Mouse (Mus musculus) cerebellum, adult 2 months (tissue): ENCODE measurements around the gene Rapgef6. TPM values are rescaled to one million over a fixed set of nuclear protein-coding genes. Genes with fewer than 3 reads are reported as not detected.

ENCODE experiments used
- DNase-seq, 2 experiments: peaks; one replicate each; pipeline ENCODE4 v3.0.0; 2021
- H3K27ac ChIP-seq: fragments of 200-500 bp; 2 replicates; pipeline ENCODE4 v1.5.1; 2012; ENCODE audit warnings: low read length, control low read depth, inconsistent platforms; ENCODE audit not compliant: insufficient read depth
- H3K27me3 ChIP-seq: fragments of 200-500 bp; 2 replicates; pipeline ENCODE4 v1.6.1; 2012; ENCODE audit warnings: inconsistent platforms, mild to moderate bottlenecking, low read length, moderate library complexity; ENCODE audit not compliant: control insufficient read depth, insufficient read depth
- H3K4me1 ChIP-seq: fragments of 200-500 bp; 2 replicates; pipeline ENCODE4 v1.6.1; 2011; ENCODE audit warnings: low read length; ENCODE audit not compliant: control insufficient read depth, insufficient read depth
- H3K4me3 ChIP-seq: fragments of 200-500 bp; replicated peaks from 2 replicates; pipeline ENCODE3; 2011; ENCODE audit warnings: mild to moderate bottlenecking, low read depth, low read length, control low read depth; ENCODE audit not compliant: insufficient read depth
- CTCF ChIP-seq: fragments of 200-500 bp; IDR thresholded peaks from 2 replicates; pipeline ENCODE4 v1.5.1; 2011; ENCODE audit warnings: low read depth, mild to moderate bottlenecking, control low read depth, low read length, moderate library complexity, borderline replicate concordance; ENCODE audit not compliant: insufficient read depth
- POLR2A ChIP-seq: fragments of 200-500 bp; IDR thresholded peaks from 2 replicates; pipeline ENCODE4 v1.6.1; 2011; ENCODE audit warnings: low read length, control low read depth, borderline replicate concordance; ENCODE audit not compliant: insufficient read depth
- WGBS: fragments of 180-500 bp; shearing (Covaris S2); methylation state at CpG from one replicate; pipeline ENCODE4 v1.1.7; 2018; 5-methylcytosine and 5-hydroxymethylcytosine counted together
- polyA plus RNA-seq: library from polyadenylated mRNA; depleted of rRNA; stranded (reverse); fragments of >200 nt; gene quantifications from 2 replicates; pipeline ENCODE4 v1.2.3, GENCODE M21; 2012; rRNA removed

Gene Rapgef6
- polyA plus RNA-seq, 1 experiment = 24.2 TPM

DNA sequence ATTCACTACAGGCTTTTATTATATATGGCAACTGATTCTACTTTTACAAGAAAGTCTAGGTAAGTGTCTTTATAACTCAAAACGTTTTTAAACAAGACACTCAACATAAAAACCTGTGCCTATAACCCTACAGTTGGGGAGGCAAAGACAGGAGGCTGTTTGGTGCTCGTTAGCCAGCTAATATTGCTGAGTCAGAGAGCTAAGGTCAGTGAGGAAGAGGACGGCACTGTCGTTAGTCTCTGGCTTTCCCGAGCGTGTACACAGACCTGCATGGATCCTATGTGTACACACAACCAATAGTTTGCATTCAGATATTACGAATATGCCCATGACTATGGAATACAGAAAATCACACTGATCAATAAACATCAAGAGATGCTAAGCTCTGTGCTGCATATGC, 208.7 kb downstream of the Rapgef6 start:
- H3K27ac ChIP-seq = no peak overlapping the region
- 92% methylated on average over 7 of the region's 7 CpGs for WGBS
- no peaks in the 10 kb centered on the region for H3K27me3 ChIP-seq
- no peak overlapping the region for H3K4me3 ChIP-seq
- TF ChIP-seq CTCF = no peak
- TF ChIP-seq POLR2A = no peak
- H3K4me1 ChIP-seq = peaks cover 3% of the 10 kb centered on the region; the same call in 1 of the 2 replicates
- no peak for DNase-seq

DNA sequence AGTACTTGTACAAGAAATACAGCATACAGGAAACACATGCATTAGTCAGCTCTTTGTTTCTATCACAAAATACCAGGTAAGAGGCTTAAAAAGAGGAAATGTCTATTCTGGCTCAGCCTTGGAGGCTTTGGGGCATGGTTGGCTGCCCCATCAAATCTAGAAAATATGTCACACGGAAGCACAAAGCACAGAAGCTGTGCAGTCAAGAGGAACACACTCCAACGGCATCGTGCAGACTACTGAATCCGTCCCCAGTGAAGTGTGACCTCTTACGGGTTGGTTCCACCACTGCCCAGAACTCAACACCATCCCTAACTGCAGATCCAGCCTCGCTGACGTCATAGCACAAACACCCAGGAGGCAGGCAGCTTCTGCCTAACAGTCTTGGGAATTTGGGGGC, 210.9 kb downstream of the Rapgef6 start:
- no peaks in the 10 kb centered on the region for H3K27me3 ChIP-seq
- DNase-seq = no peak
- H3K4me1 ChIP-seq = peaks cover 3% of the 10 kb centered on the region; the same call in 1 of the 2 replicates
- no peak overlapping the region for H3K4me3 ChIP-seq
- 38% methylated on average over 7 of the region's 7 CpGs for WGBS
- no peak for TF ChIP-seq CTCF
- no peak for TF ChIP-seq POLR2A
- H3K27ac ChIP-seq = no peak overlapping the region

DNA sequence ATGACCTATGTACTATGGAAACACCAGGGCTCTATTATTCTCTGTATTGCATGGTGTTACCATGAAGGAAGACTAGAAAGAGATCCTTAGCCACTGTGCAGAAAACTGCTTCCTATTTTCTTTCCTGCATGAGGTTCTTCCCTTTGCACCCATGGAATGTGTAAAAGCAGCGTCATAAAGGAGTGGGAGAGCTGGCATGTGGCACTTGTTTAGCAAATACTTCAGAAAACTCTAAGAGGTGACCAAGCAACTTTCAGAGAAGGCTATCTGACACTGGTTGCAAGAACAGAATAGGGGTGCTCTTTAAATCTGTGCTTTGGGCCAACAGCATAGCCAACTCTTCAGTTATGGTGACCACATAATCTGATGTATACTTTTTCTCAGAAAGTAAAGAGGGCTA, 212.5 kb downstream of the Rapgef6 start:
- Histone ChIP-seq H3K27me3 (no peaks in the 10 kb centered on the region), H3K4me3 (no peak overlapping the region), H3K27ac (no peak overlapping the region), H3K4me1 (peaks cover 3% of the 10 kb centered on the region; the same call in 1 of the 2 replicates)
- WGBS = 79% methylated on average over 1 of the region's 1 CpGs
- TF ChIP-seq CTCF = no peak
- no peak for DNase-seq

DNA sequence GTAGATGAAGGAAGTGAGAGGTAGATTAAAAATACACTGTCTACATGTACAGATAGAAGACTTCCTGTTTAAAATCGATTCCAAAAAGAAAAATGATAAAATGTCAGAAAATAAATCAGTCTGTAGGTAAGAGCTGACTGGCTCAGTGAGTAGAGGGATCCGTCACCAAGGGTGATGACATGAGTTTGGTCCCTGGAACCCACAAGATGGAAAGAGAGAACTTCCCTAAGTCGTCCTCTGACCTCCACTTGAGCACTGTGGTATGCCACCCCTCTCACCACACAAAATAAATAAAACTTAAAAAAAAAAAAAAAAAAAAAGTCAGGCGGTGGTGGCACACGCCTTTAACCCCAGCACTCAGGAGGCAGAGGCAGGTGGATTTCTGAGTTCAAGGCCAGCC, 214.3 kb downstream of the Rapgef6 start:
- H3K27ac ChIP-seq = no peak overlapping the region
- TF ChIP-seq POLR2A = no peak
- TF ChIP-seq CTCF = no peak
- peaks cover 3% of the 10 kb centered on the region; the same call in 1 of the 2 replicates for H3K4me1 ChIP-seq
- no peaks in the 10 kb centered on the region for H3K27me3 ChIP-seq
- DNase-seq = no peak
- WGBS = 93% methylated on average over 5 of the region's 5 CpGs
- H3K4me3 ChIP-seq = no peak overlapping the region

DNA sequence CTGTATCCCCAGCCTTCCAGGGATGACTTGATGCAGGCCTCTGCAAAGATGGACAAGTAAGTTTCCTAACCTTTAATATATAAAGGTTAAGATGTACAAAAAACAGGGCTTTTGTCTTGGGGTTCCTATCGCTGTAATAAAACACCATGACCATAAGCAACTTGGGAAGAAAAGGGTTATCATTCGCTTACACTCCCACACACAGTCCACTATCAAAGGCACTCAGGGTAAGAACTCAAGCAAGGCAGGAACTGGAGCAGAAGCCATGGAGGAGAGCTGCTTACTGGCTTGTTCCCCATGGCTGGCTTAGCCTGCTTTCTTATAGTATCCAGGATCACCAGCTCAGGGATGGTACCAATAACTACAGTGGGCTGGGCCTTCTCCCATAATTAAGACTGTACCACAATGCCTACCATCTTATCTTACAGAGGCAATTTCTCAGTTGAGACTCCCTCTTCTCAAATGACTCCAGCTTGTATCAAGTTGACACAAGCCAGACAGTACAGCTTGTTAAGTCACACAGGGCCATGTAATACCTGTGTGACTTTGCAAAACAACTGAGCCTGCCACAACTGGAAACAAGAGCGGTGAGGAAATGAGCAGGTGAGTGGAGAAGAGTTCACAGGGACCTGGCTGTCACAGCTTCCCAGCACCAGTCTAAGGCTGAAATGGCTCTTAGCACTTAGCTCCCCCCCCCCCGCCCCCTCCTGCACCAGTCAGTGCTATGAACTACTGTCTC, 216.5 kb downstream of the Rapgef6 start:
- no peak overlapping the region for H3K27ac ChIP-seq
- no peaks in the 10 kb centered on the region for H3K4me1 ChIP-seq
- H3K27me3 ChIP-seq = no peaks in the 10 kb centered on the region
- DNase-seq = no peak
- H3K4me3 ChIP-seq = no peak overlapping the region
- 96% methylated on average over 4 of the region's 4 CpGs for WGBS
- TF ChIP-seq CTCF = no peak
- no peak for TF ChIP-seq POLR2A

DNA sequence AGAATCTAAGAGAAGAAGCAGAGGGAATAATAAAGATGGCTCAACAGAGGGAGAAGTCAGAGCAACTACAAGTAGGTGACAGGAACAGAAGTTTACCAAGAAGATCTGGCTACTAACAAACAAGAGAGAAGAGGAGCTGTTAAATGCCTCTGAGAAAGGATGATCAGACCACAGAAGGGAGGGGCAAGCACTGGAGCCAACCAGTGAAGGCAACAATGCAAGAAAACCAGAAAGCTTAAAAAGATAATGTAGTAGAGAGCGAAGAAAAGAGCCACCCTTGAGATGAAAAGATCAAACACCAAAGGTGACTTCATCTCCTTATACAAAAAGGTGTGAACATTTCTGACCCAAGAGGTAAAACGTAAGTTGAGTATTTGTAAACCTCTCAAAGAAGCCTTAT, 218.7 kb downstream of the Rapgef6 start:
- Histone ChIP-seq H3K27ac (no peak overlapping the region), H3K4me1 (no peaks in the 10 kb centered on the region), H3K27me3 (no peaks in the 10 kb centered on the region), H3K4me3 (no peak overlapping the region)
- WGBS = 97% methylated on average over 2 of the region's 2 CpGs
- no peak for DNase-seq
- TF ChIP-seq POLR2A = no peak
- no peak for TF ChIP-seq CTCF

DNA sequence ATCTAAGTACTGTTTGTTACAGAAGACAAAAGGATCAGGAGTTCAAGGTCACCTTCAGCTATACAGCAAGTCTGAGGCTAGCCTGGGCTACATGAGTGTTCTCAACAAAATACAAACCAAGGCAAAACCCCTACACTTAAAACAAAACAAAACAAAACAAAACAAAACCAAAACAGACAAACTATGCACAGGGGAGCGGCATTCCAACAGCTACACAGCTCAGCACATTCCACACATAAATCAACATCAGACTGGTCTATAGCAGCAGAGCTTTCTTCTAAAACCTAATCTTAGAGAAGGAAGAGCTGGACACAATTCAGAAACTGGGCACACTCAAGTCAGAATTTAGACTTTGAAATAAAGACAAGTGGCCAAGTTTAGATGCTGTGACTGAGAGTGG, 221.6 kb downstream of the Rapgef6 start:
- 98% methylated on average over 1 of the region's 1 CpGs for WGBS
- TF ChIP-seq POLR2A = no peak
- TF ChIP-seq CTCF = no peak
- no peak for DNase-seq
- no peaks in the 10 kb centered on the region for H3K27me3 ChIP-seq
- no peak overlapping the region for H3K27ac ChIP-seq
- no peaks in the 10 kb centered on the region for H3K4me1 ChIP-seq
- no peak overlapping the region for H3K4me3 ChIP-seq

Other genes with a start within 250 kb of the Rapgef6 start
- gene Acsl6, start 219.0 kb upstream of the Rapgef6 start, polyA plus RNA-seq = 189 and 194 TPM in 2 replicates
- gene Meikin, start 152.2 kb upstream of the Rapgef6 start, polyA plus RNA-seq = not detected in 2 replicates
- gene Fnip1, start 84.6 kb upstream of the Rapgef6 start, polyA plus RNA-seq = 14.8 and 16.2 TPM in 2 replicates